Mouse (Mus musculus) hindbrain, embryonic 11.5 days (tissue): Measurements from ENCODE around the gene Hapln3. TPM values are rescaled to one million over a fixed set of nuclear protein-coding genes. Genes with fewer than 3 reads are reported as not detected.
A peak's percentile ranks its signal among the peaks of the same experiment; 100 is the strongest.

Source experiments
- ATAC-seq: fragments of 200-750 bp; cut with Nextera tagmentation; 2 replicates; pipeline ENCODE4 v1.8.0; 2017; ENCODE audit warnings: mild to moderate bottlenecking, moderate TSS enrichment, moderate library complexity; ENCODE audit not compliant: low FRiP score
- DNase-seq: peaks from one replicate; pipeline ENCODE4 v3.0.0-alpha.2; 2015; ENCODE audit warnings: low spot score
- H3K27ac ChIP-seq: fragments of 300-500 bp; sonication (generic); 2 replicates; pipeline ENCODE4 v1.5.1; 2014; ENCODE audit warnings: mild to moderate bottlenecking, low read depth, low read length
- H3K27me3 ChIP-seq: fragments of 300-500 bp; sonication (generic); 2 replicates; pipeline ENCODE4 v1.6.1; 2014; ENCODE audit warnings: mild to moderate bottlenecking, low read length, moderate library complexity, mixed read lengths; ENCODE audit not compliant: control insufficient read depth, insufficient read depth
- H3K36me3 ChIP-seq: fragments of 300-500 bp; sonication (generic); 2 replicates; pipeline ENCODE4 v1.6.1; 2014; ENCODE audit warnings: mild to moderate bottlenecking, low read length, moderate library complexity, mixed read lengths; ENCODE audit not compliant: control insufficient read depth, insufficient read depth
- H3K4me1 ChIP-seq: fragments of 300-500 bp; sonication (generic); replicated peaks from 2 replicates; pipeline ENCODE4 v1.6.1; 2014; ENCODE audit warnings: low read length, mixed read lengths; ENCODE audit not compliant: control insufficient read depth, insufficient read depth
- H3K4me2 ChIP-seq: fragments of 300-500 bp; sonication (generic); replicated peaks from 2 replicates; pipeline ENCODE4 v1.6.1; 2014; ENCODE audit warnings: mild to moderate bottlenecking, low read depth, low read length
- H3K4me3 ChIP-seq: fragments of 300-500 bp; sonication (generic); 2 replicates; pipeline ENCODE4 v1.5.1; 2014; ENCODE audit warnings: low read depth, low read length
- H3K9ac ChIP-seq: fragments of 300-500 bp; sonication (generic); 2 replicates; pipeline ENCODE4 v1.6.1; 2014; ENCODE audit warnings: low read depth, low read length
- H3K9me3 ChIP-seq: fragments of 300-500 bp; sonication (generic); 2 replicates; pipeline ENCODE4 v1.6.1; 2016; ENCODE audit warnings: low read length; ENCODE audit not compliant: control insufficient read depth
- WGBS: fragments of 180-500 bp; shearing (Covaris S2); extraction: QIAGEN DNeasy Blood & Tissue Kit; methylation state at CpG from one replicate; pipeline ENCODE4 v1.1.7; 2014; 5-methylcytosine and 5-hydroxymethylcytosine counted together
- polyA plus RNA-seq: library from polyadenylated mRNA; unstranded; fragments of >200 nt; fragmentation: Nextera tagmentation; extraction: Ambion mirVana; gene quantifications from 2 replicates; pipeline ENCODE4 v1.2.1, GENCODE M21; 2014

Gene Hapln3
- polyA plus RNA-seq, 1 experiment from 2014 or later, result 2.7 TPM

GRCm38 (mm10) chr7:79113848-79114247 lies 17.0 kb downstream of the Hapln3 start:
- Histone ChIP-seq H3K27ac (no peak overlapping the region), H3K9me3 (no peaks in the 10 kb centered on the region), H3K9ac (no peak overlapping the region), H3K36me3 (no peaks in the 10 kb centered on the region), H3K4me2 (no peak overlapping the region), H3K4me3 (no peak overlapping the region), H3K4me1 (no peaks in the 10 kb centered on the region), H3K27me3 (no peaks in the 10 kb centered on the region)
- DNase-seq, result no peak
- WGBS, result 59% methylated on average over 4 of the region's 4 CpGs
- peak; percentile 63 for ATAC-seq

DNA sequence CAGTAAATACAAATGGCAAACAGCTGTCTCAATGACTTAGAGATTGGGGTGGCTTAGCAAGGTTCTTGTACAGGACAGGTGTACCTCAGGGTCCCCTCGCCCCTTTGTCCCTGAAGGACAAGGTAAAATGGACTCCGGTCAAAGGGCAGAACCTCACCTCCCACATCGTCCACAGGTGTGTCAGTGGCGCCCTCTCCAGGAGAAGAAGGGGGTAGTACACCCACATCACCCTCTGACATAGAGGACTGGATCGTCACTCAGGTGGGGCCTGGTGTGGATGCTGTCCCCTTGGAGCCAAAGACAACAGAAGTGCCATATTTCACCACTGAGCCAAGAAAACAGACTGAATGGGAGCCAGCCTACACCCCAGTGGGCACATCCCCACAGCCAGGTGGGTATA lies 34.3 kb downstream of the Hapln3 start:
- 76% methylated on average over 5 of the region's 5 CpGs for WGBS
- Histone ChIP-seq H3K4me2 (no peak overlapping the region), H3K36me3 (no peaks in the 10 kb centered on the region), H3K9ac (no peak overlapping the region), H3K27me3 (no peaks in the 10 kb centered on the region), H3K4me1 (no peaks in the 10 kb centered on the region), H3K4me3 (no peak overlapping the region), H3K9me3 (no peaks in the 10 kb centered on the region), H3K27ac (no peak overlapping the region)
- no peak for DNase-seq
- ATAC-seq, result no peak

- DNase-seq (no peak), ATAC-seq (no peak)
- Histone ChIP-seq H3K4me1 (no peaks in the 10 kb centered on the region), H3K4me3 (no peak overlapping the region), H3K36me3 (no peaks in the 10 kb centered on the region), H3K4me2 (no peak overlapping the region), H3K9ac (no peak overlapping the region), H3K9me3 (no peaks in the 10 kb centered on the region), H3K27me3 (no peaks in the 10 kb centered on the region), H3K27ac (no peak overlapping the region)
- WGBS, result 70% methylated on average over 4 of the region's 4 CpGs
These were observed 41.7 kb downstream of the Hapln3 start for GRCm38 (mm10) chr7:79089111-79089510.

GRCm38 (mm10) chr7:79080572-79081399 lies 50.0 kb downstream of the Hapln3 start:
- Histone ChIP-seq H3K9ac (no peak overlapping the region), H3K4me3 (no peak overlapping the region), H3K9me3 (no peaks in the 10 kb centered on the region), H3K36me3 (no peaks in the 10 kb centered on the region), H3K4me1 (no peaks in the 10 kb centered on the region), H3K4me2 (no peak overlapping the region), H3K27ac (no peak overlapping the region), H3K27me3 (no peaks in the 10 kb centered on the region)
- DNase-seq (peak; percentile 87), ATAC-seq (peak; percentile 53; the same call in 1 of the 2 replicates)
- 21% methylated on average over 7 of the region's 7 CpGs for whole genome bisulfite sequencing

- Histone ChIP-seq H3K27me3 (no peaks in the 10 kb centered on the region), H3K36me3 (no peaks in the 10 kb centered on the region), H3K9ac (no peak overlapping the region), H3K27ac (no peak overlapping the region), H3K4me3 (no peak overlapping the region), H3K9me3 (no peaks in the 10 kb centered on the region), H3K4me2 (no peak overlapping the region), H3K4me1 (no peaks in the 10 kb centered on the region)
- ATAC-seq (no peak), DNase-seq (no peak)
- WGBS, result 81% methylated on average over 3 of the region's 3 CpGs
These were observed 51.6 kb downstream of the Hapln3 start for GRCm38 (mm10) chr7:79079212-79079611.

DNA sequence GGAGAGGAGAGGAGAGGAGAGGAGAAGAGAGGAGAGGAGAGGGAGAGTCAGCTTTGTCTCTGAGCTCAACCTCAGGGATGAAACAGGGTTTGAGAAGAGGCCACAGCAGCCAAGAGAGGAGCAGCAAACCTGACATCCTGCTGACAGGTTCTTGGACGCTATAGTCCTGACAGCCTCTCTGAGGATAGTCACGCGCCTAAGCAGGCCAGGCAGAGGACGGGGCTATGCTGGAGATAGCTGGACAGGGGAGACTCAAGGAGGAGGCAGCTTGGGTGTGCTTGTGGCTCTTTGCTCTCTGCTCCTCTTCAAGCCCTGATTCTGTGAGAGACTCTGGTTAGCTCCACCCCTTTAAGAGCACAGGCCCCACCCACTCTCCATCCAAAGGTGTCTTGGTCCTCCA lies 62.6 kb downstream of the Hapln3 start:
- H3K36me3 ChIP-seq, result no peaks in the 10 kb centered on the region
- H3K27ac ChIP-seq, result no peak overlapping the region
- no peak overlapping the region for H3K4me3 ChIP-seq
- DNase-seq, result no peak
- H3K9ac ChIP-seq, result no peak overlapping the region
- no peak for ATAC-seq
- H3K9me3 ChIP-seq, result no peaks in the 10 kb centered on the region
- 51% methylated on average over 4 of the region's 4 CpGs for WGBS
- H3K4me2 ChIP-seq, result no peak overlapping the region
- H3K4me1 ChIP-seq, result no peaks in the 10 kb centered on the region
- no peaks in the 10 kb centered on the region for H3K27me3 ChIP-seq

DNA sequence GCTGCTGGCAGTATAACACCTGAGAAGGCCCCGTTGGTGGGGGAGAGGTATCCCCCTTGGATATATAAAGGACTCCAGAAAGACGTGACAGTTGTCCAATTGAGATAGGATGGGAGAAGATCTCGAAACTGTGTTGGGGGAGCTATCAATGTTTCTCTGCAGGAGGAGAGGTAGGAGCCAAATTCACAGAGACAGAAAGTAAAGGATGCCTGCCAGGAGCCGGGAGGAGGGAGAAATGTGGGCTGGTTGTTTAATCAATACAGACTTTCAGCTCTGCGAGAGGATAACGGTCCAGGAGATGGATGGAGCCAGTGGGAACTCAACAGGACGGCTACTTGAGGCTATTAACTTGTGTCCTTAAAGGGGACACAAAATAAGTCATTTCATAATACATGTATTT lies 63.4 kb downstream of the Hapln3 start:
- Histone ChIP-seq H3K27ac (no peak overlapping the region), H3K4me3 (no peak overlapping the region), H3K4me2 (no peak overlapping the region), H3K4me1 (no peaks in the 10 kb centered on the region), H3K9me3 (no peaks in the 10 kb centered on the region), H3K27me3 (no peaks in the 10 kb centered on the region), H3K9ac (no peak overlapping the region), H3K36me3 (no peaks in the 10 kb centered on the region)
- ATAC-seq (no peak), DNase-seq (no peak)
- WGBS, result 67% methylated on average over 7 of the region's 7 CpGs

Other genes starting within 250 kb of the Hapln3 start
- 37.4 and 43.7 TPM in 2 replicates for gene Aen, start 235.2 kb downstream of the Hapln3 start, polyA plus RNA-seq
- gene Isg20, start 217.6 kb downstream of the Hapln3 start, polyA plus RNA-seq, result 0.14 and 0.56 TPM in 2 replicates
- gene Acan, start 77.5 kb downstream of the Hapln3 start, polyA plus RNA-seq, result 0.53 and 0.63 TPM in 2 replicates
- gene Mfge8, start 18.0 kb upstream of the Hapln3 start, polyA plus RNA-seq, result 73.4 and 75.1 TPM in 2 replicates
- gene Abhd2, start 142.2 kb upstream of the Hapln3 start, polyA plus RNA-seq, result 12.1 and 12.2 TPM in 2 replicates